Mouse (Mus musculus): ENCODE data around the gene S100a6. TPM values are rescaled to one million over a fixed set of nuclear protein-coding genes. Genes with fewer than 3 reads are reported as not detected.

Gene S100a6
- polyA plus RNA-seq, 1 experiment from 2014 or later, result 642 TPM

DNA sequence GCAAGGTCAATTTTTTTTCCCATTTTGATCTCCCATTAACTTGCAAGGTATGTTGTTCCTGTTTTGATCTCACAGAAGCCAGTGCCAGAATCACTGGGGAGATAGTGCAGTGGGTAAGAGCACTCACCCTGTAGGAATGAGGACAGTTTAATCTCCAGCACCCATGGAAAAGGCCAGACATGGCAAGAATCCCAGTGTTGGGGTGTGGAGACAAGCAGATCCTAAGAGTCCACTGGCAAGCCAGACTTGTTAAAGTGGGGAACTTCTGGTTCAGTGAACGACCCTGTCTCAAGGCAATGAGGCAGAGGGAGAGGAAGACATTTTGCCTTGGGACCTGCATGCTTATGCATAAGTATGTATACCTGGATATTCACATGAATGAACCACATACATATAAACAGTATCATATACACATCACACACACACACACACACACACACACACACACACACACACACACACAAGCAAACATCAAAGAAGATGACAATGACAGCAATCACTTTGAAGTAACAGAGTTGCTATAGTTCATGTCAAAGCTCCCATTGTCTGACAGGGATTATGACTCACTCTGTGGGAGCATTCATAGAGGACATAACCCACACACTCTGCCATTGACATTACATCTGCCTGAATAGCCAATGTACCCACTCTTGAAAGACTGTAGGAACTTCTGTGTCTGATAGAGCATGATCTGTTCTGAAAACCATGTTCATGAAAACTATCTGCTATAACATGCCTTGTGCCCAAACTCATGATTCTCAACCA, 26.0 kb downstream of the S100a6 start:
- H3K9me3 ChIP-seq, result no peaks in the 10 kb centered on the region
- H3K9ac ChIP-seq, result no peak overlapping the region
- ATAC-seq (ENCODE audit: insufficient read depth, low FRiP score, low read depth), result no peak
- H3K4me1 ChIP-seq, result no peaks in the 10 kb centered on the region
- H3K27me3 ChIP-seq (replicated peaks), result no peaks in the 10 kb centered on the region
- no peak overlapping the region for H3K4me3 ChIP-seq (replicated peaks)
- H3K4me2 ChIP-seq, result no peak overlapping the region
- no peak overlapping the region; the same call in 1 of the 2 replicates for H3K27ac ChIP-seq
- WGBS, result 73% methylated on average over 1 of the region's 1 CpGs
- no peaks in the 10 kb centered on the region for H3K36me3 ChIP-seq

DNA sequence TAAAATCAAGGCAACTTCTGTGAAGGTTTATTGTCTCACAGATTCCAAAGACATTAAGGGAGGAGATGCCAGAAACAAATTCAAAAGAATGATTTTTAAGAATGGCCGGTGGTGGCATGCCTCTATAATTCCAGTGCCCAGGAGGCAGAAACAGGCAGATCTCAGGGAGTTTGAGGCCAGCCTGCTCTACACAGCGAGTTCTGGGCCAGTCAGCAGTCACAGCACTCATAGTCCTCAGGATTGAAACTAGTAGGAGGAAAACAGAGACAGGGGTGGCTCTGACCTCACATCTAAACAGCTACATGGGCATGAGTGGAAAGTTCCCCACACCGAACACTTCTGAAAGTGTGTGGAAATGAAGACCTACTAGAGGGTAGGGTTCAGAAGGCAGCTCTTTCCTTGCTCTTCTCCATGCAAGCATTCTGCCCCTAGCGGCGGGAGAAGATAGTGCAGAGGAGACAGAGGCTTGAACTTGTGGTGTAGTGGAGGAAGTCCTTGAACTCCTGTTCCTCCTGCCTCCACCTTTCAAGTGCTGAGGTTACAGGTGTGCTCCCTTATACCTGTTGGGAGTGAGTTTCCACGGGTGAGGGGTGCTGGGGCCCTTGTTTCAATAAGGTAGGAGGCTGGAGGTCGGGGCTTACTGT, 27.0 kb downstream of the S100a6 start:
- H3K27me3 ChIP-seq (replicated peaks), result no peaks in the 10 kb centered on the region
- H3K27ac ChIP-seq, result no peak overlapping the region
- H3K9ac ChIP-seq, result no peak overlapping the region
- WGBS, result 47% methylated on average over 7 of the region's 7 CpGs
- H3K4me3 ChIP-seq (replicated peaks), result no peak overlapping the region
- H3K9me3 ChIP-seq, result no peaks in the 10 kb centered on the region
- H3K36me3 ChIP-seq, result no peaks in the 10 kb centered on the region
- H3K4me1 ChIP-seq, result no peaks in the 10 kb centered on the region
- H3K4me2 ChIP-seq, result no peak overlapping the region
- ATAC-seq (ENCODE audit: insufficient read depth, low FRiP score, low read depth), result no peak

DNA sequence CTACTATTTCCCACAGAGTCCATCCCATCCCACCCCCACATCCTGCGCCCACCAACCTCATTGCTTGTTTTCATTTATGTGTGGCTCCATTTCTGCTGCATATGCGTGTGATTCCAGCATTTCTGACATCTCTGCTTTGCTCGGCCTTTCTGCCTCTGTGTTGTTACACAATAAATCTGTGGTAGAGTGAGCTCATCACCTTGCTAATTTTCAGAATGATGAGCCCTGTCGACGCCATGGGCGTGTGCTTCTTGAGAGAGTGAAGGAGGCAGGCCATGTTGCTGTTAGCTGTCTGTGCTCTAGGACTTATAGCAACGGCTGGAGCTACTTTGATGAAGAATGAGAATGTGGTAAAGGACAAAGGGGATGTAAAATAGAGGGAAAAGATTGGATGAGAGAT, 28.3 kb downstream of the S100a6 start:
- WGBS, result 80% methylated on average over 7 of the region's 7 CpGs
- Histone ChIP-seq H3K27ac (no peak overlapping the region), H3K36me3 (no peaks in the 10 kb centered on the region), H3K4me1 (no peaks in the 10 kb centered on the region), H3K4me2 (no peak overlapping the region), H3K4me3 (replicated peaks) (no peak overlapping the region), H3K9ac (no peak overlapping the region), H3K27me3 (replicated peaks) (no peaks in the 10 kb centered on the region), H3K9me3 (no peaks in the 10 kb centered on the region)
- no peak for ATAC-seq (ENCODE audit: insufficient read depth, low FRiP score, low read depth)

DNA sequence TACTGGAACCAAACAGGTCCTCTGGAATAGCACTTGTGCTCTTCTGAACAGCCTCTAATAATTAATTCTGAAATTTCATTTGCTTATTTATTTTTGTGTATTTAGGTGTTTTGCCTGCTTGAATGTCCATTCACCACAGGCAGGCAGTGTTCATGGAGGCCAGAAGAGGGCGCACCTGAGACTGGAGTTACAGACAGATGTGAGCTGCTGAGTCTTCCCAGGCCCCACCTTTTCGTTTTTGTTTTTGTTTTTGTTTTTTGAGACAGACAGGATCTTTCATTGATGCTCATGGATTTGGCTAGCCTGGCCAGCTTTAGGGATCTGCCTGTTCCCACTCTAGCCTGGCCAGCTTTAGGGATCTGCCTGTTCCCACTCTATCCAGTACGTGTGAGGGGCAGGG, 31.5 kb downstream of the S100a6 start:
- Histone ChIP-seq H3K4me3 (replicated peaks) (no peak overlapping the region), H3K36me3 (no peaks in the 10 kb centered on the region), H3K27ac (no peak overlapping the region), H3K4me2 (no peak overlapping the region), H3K4me1 (no peaks in the 10 kb centered on the region), H3K9ac (no peak overlapping the region), H3K9me3 (no peaks in the 10 kb centered on the region), H3K27me3 (replicated peaks) (no peaks in the 10 kb centered on the region)
- ATAC-seq (ENCODE audit: insufficient read depth, low FRiP score, low read depth), result no peak
- WGBS, result 56% methylated on average over 3 of the region's 3 CpGs

DNA sequence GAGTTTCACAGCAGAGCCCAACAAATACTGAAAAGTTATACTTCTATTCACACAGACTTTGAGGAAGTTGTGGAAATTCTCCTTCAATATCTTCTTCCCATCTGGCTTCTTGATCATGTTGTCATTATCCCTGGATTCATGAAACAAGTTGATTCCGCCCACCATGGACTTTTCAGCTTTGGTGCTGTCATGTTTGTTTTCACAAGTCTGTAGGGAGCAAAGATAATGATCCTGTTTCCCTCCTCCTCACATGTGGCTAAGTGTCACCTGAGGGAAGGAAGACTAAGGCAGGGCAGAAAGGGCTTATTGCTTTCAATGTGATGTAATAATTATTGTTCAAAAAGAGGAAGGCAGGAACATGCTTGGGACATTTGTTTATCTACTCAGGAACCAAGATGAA, 34.6 kb downstream of the S100a6 start:
- 83% methylated on average over 1 of the region's 1 CpGs for WGBS
- H3K27me3 ChIP-seq (replicated peaks), result no peaks in the 10 kb centered on the region

GRCm38 (mm10) chr3:90648981-90649380, 36.3 kb downstream of the S100a6 start:
- Histone ChIP-seq H3K9me3 (no peaks in the 10 kb centered on the region), H3K27ac (no peak overlapping the region), H3K27me3 (replicated peaks) (no peaks in the 10 kb centered on the region), H3K4me2 (no peak overlapping the region), H3K4me3 (replicated peaks) (no peak overlapping the region), H3K36me3 (no peaks in the 10 kb centered on the region), H3K9ac (no peak overlapping the region), H3K4me1 (no peaks in the 10 kb centered on the region)
- no peak for ATAC-seq (ENCODE audit: insufficient read depth, low FRiP score, low read depth)

More for the DNA sequence above, 34.6 kb downstream of the S100a6 start:
- H3K27ac ChIP-seq, result no peak overlapping the region
- no peak overlapping the region for H3K9ac ChIP-seq
- ATAC-seq (ENCODE audit: insufficient read depth, low FRiP score, low read depth), result no peak
- no peaks in the 10 kb centered on the region for H3K4me1 ChIP-seq
- H3K9me3 ChIP-seq, result no peaks in the 10 kb centered on the region
- no peak overlapping the region for H3K4me3 ChIP-seq (replicated peaks)
- H3K4me2 ChIP-seq, result no peak overlapping the region
- no peaks in the 10 kb centered on the region for H3K36me3 ChIP-seq

DNA sequence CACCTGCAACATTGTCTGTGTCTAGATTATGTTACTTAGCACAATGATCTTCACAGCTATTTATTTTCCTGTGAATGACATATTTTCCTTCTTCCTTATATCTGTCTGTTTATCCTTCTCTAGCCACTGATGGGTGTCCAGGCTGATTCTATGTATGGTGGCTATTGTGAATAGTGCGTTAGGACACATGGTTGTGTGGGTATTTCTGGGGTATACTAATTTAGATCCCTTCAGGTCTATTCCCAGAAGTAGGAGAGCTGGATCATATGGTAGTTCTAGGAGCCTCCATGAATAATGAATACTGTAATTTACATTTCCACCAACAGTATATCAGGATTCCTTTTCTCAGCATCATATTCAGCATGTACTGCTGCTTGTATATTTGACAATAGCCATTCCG, 37.1 kb downstream of the S100a6 start:
- no peak for ATAC-seq (ENCODE audit: insufficient read depth, low FRiP score, low read depth)
- Histone ChIP-seq H3K27ac (no peak overlapping the region), H3K4me1 (no peaks in the 10 kb centered on the region), H3K9me3 (no peaks in the 10 kb centered on the region), H3K4me2 (no peak overlapping the region), H3K36me3 (no peaks in the 10 kb centered on the region), H3K27me3 (replicated peaks) (no peaks in the 10 kb centered on the region), H3K4me3 (replicated peaks) (no peak overlapping the region), H3K9ac (no peak overlapping the region)
- 89% methylated on average over 2 of the region's 2 CpGs for WGBS

DNA sequence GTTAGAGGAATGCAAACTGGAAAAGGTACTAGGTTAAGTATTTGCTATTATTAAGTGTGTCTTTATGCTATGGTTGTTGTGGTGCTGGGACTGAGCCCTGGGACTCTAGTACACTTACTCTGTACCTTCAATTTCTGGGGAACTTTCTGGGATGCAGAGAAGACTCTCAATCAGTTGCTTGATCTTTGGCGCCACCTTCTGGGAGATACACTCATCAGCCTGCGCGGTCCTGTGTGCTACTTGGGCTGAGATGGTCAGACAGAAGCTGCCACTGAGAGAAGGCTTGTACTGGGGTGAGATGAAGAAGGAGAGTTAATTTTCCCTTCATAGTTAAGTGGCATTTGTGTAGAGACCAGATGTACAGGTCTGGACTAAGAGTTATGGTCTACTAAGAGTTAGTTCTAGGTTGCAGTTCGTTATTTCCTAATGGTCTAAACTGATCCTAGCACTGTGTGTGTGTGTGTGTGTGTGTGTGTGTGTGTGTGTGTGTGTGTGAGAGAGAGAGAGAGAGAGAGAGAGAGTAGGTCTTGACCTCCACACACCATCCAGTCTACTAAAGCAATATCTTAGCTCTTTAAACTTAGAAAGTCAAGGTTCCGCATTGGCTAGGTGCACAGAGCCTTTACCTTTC, 40.3 kb downstream of the S100a6 start:
- 34% methylated on average over 5 of the region's 5 CpGs for WGBS
- Histone ChIP-seq H3K27ac (no peak overlapping the region), H3K36me3 (no peaks in the 10 kb centered on the region), H3K9ac (no peak overlapping the region), H3K9me3 (no peaks in the 10 kb centered on the region), H3K4me3 (replicated peaks) (no peak overlapping the region), H3K27me3 (replicated peaks) (no peaks in the 10 kb centered on the region), H3K4me2 (no peak overlapping the region), H3K4me1 (no peaks in the 10 kb centered on the region)
- no peak; the same call in 1 of the 2 replicates for ATAC-seq (ENCODE audit: insufficient read depth, low FRiP score, low read depth)

GRCm38 (mm10) chr3:90653717-90654116, 41.0 kb downstream of the S100a6 start, which contains the start of gene S100a7a:
S100a7a (plus strand) TSS chr3:90654017.
- H3K36me3 ChIP-seq, result no peaks in the 10 kb centered on the region
- no peaks in the 10 kb centered on the region for H3K4me1 ChIP-seq
- H3K9ac ChIP-seq, result no peak within 1 kb of the TSS
- H3K4me2 ChIP-seq, result no peak within 1 kb of the TSS
- H3K4me3 ChIP-seq (replicated peaks), result no peak within 1 kb of the TSS
- ATAC-seq (ENCODE audit: insufficient read depth, low FRiP score, low read depth), result no peak
- no peak within 1 kb of the TSS for H3K27ac ChIP-seq
- H3K9me3 ChIP-seq, result no peaks in the 10 kb centered on the region
- no peaks in the 10 kb centered on the region for H3K27me3 ChIP-seq (replicated peaks)

DNA sequence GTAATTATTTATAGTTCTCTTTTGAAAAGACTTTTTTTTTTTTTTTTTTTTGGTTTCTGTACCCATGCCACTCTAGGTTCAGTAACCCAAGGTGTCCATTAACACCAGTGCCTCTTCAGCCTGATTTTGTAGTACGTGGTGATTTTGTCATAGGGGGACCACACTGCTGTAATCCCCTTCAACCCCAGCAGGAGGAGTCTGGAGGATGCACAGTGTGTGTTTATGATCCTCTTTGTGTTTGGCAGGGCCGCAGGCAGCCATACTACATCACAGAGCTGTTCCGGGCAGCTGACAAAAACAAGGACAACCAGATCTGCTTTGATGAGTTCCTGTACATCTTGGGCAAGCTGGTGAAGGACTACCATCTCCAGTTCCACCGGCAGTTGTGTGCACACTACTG, 44.7 kb downstream of the S100a6 start:
- Histone ChIP-seq H3K9ac (no peak overlapping the region), H3K9me3 (no peaks in the 10 kb centered on the region), H3K4me3 (replicated peaks) (no peak overlapping the region), H3K36me3 (no peaks in the 10 kb centered on the region), H3K27ac (no peak overlapping the region), H3K4me1 (no peaks in the 10 kb centered on the region), H3K27me3 (replicated peaks) (no peaks in the 10 kb centered on the region), H3K4me2 (no peak overlapping the region)
- WGBS, result 75% methylated on average over 4 of the region's 4 CpGs
- ATAC-seq (ENCODE audit: insufficient read depth, low FRiP score, low read depth), result no peak

- H3K9ac ChIP-seq, result no peak overlapping the region
- H3K27me3 ChIP-seq (replicated peaks), result no peaks in the 10 kb centered on the region
- H3K4me3 ChIP-seq (replicated peaks), result no peak overlapping the region
- H3K27ac ChIP-seq, result no peak overlapping the region
- H3K4me1 ChIP-seq, result no peaks in the 10 kb centered on the region
- no peaks in the 10 kb centered on the region for H3K9me3 ChIP-seq
- H3K4me2 ChIP-seq, result no peak overlapping the region
- no peak for ATAC-seq (ENCODE audit: insufficient read depth, low FRiP score, low read depth)
- no peaks in the 10 kb centered on the region for H3K36me3 ChIP-seq
Measured at GRCm38 (mm10) chr3:90659364-90660044, 46.8 kb downstream of the S100a6 start.

GRCm38 (mm10) chr3:90664219-90664618, 51.5 kb downstream of the S100a6 start:
- no peaks in the 10 kb centered on the region for H3K36me3 ChIP-seq
- no peak overlapping the region for H3K4me3 ChIP-seq (replicated peaks)
- no peak overlapping the region for H3K9ac ChIP-seq
- H3K27me3 ChIP-seq (replicated peaks), result no peaks in the 10 kb centered on the region
- 74% methylated on average over 2 of the region's 2 CpGs for WGBS
- no peaks in the 10 kb centered on the region for H3K4me1 ChIP-seq
- H3K27ac ChIP-seq, result no peak overlapping the region
- ATAC-seq (ENCODE audit: insufficient read depth, low FRiP score, low read depth), result no peak
- H3K4me2 ChIP-seq, result no peak overlapping the region
- H3K9me3 ChIP-seq, result no peaks in the 10 kb centered on the region
